ENCODE assay signal across 29 mouse cellular contexts in genomic region chr3:81028361-81028760, GRCm38 (mm10). TPM values are rescaled to one million over a fixed set of nuclear protein-coding genes. Genes with fewer than 3 reads are reported as not detected.
"Had no signal": no experiment of that assay in that cellular context is flagged by ENCODE, and none has a peak within 500 bp of the region (broad histone marks: within the 10 kb centered on the region; RNA-seq: fewer than 3 reads in every experiment).

No protein-coding gene starts in this region.

- H3K4me2 ChIP-seq: heart, embryonic 12.5 days; hindbrain, embryonic 12.5 days; hindbrain, embryonic 14.5 days; intestine, embryonic 15.5 days; kidney, embryonic 15.5 days; limb, embryonic 12.5 days; liver, embryonic 11.5 days; liver, embryonic 13.5 days had no signal

- ATAC-seq: hindbrain, embryonic 16.5 days; inflammation-experienced regulatory T-cells, adult 6 months; intestine, embryonic 15.5 days; intestine, postnatal 0 days had no signal

- H3K9me3 ChIP-seq: heart, embryonic 10.5 days; heart, embryonic 12.5 days; hindbrain, embryonic 10.5 days; hindbrain, embryonic 12.5 days; intestine, embryonic 15.5 days; kidney, embryonic 15.5 days; limb, embryonic 10.5 days; limb, embryonic 12.5 days; liver, embryonic 13.5 days had no signal

- DNase-seq: gastrocnemius, adult 2 months; gastrocnemius, postnatal 10 days; gastrocnemius, postnatal 25 days; heart, adult 18-20 months; heart, postnatal 10 days; heart, postnatal 4 days; kidney, adult 18-20 months; kidney, adult 8-10 months; kidney, postnatal 14 days; kidney, postnatal 36 days; layer of hippocampus, adult 9-11 months; layer of hippocampus, postnatal 36 days; liver; liver, embryonic 13.5 days had no signal

- H3K4me1 ChIP-seq: hindbrain, embryonic 12.5 days; intestine, embryonic 15.5 days; liver, embryonic 13.5 days had no signal

- H3K4me3 ChIP-seq: gastrocnemius, adult 2 months; heart, embryonic 10.5 days; heart, embryonic 12.5 days; hindbrain, embryonic 10.5 days; hindbrain, embryonic 12.5 days; intestine, embryonic 15.5 days; kidney, embryonic 15.5 days; limb, embryonic 10.5 days; limb, embryonic 12.5 days; liver, embryonic 13.5 days had no signal

- H3K9ac ChIP-seq: heart, embryonic 12.5 days; hindbrain, embryonic 12.5 days; hindbrain, embryonic 14.5 days; intestine, embryonic 15.5 days; kidney, embryonic 15.5 days; limb, embryonic 12.5 days; liver, embryonic 13.5 days had no signal

- H3K27me3 ChIP-seq: heart, embryonic 12.5 days; hindbrain, embryonic 12.5 days; intestine, embryonic 15.5 days; kidney, embryonic 15.5 days; limb, embryonic 12.5 days; liver, embryonic 13.5 days had no signal

- H3K27ac ChIP-seq: gastrocnemius, adult 2 months; heart, embryonic 10.5 days; hindbrain, embryonic 10.5 days; hindbrain, embryonic 12.5 days; hindbrain, embryonic 14.5 days; intestine, embryonic 15.5 days; kidney, embryonic 15.5 days; kidney, postnatal 0 days; limb, embryonic 10.5 days; limb, embryonic 12.5 days; liver, embryonic 13.5 days had no signal

- H3K36me3 ChIP-seq: heart, embryonic 10.5 days; heart, embryonic 12.5 days; hindbrain, embryonic 10.5 days; hindbrain, embryonic 12.5 days; intestine, embryonic 15.5 days; kidney, embryonic 15.5 days; limb, embryonic 10.5 days; limb, embryonic 12.5 days; liver, embryonic 13.5 days had no signal

RNA-seq across cellular contexts. Expression of gene Pdgfc, which starts 7.9 kb away (rescaled TPM):
- total RNA-seq: granulocyte monocyte progenitor cell, adult 5-6 weeks had no signal
- polyA plus RNA-seq: inflammation-experienced regulatory T-cells, adult 6 months had no signal
